Mouse (Mus musculus) lung, embryonic 14.5 days (tissue): ENCODE data around the gene Sulf2. TPM values are rescaled to one million over a fixed set of nuclear protein-coding genes. Genes with fewer than 3 reads are reported as not detected.

Experiments used
- ATAC-seq: fragments of 200-750 bp; cut with Nextera tagmentation; 2 replicates; pipeline ENCODE4 v1.8.0; 2017; ENCODE audit warnings: mild to moderate bottlenecking, moderate TSS enrichment, moderate library complexity; ENCODE audit not compliant: insufficient read depth
- DNase-seq: peaks from one replicate; pipeline ENCODE4 v3.0.0-alpha.2; 2015
- H3K27ac ChIP-seq: fragments of 300-500 bp; sonication (generic); 2 replicates; pipeline ENCODE4 v1.5.1; 2014; ENCODE audit warnings: low read depth, mild to moderate bottlenecking, moderate library complexity
- H3K27me3 ChIP-seq: fragments of 300-500 bp; sonication (generic); 2 replicates; pipeline ENCODE4 v1.6.1; 2014; ENCODE audit warnings: low read length, control low read depth; ENCODE audit not compliant: insufficient read depth
- H3K36me3 ChIP-seq: fragments of 300-500 bp; sonication (generic); 2 replicates; pipeline ENCODE4 v1.6.1; 2014; ENCODE audit warnings: control low read depth; ENCODE audit not compliant: insufficient read depth
- H3K4me1 ChIP-seq: fragments of 300-500 bp; sonication (generic); 2 replicates; pipeline ENCODE4 v1.6.1; 2014; ENCODE audit warnings: antibody characterized with exemption, control low read depth; ENCODE audit not compliant: insufficient read depth
- H3K4me2 ChIP-seq: fragments of 300-500 bp; sonication (generic); 2 replicates; pipeline ENCODE4 v1.6.1; 2014; ENCODE audit warnings: mild to moderate bottlenecking
- H3K4me3 ChIP-seq: fragments of 300-500 bp; sonication (generic); 2 replicates; pipeline ENCODE4 v1.5.1; 2014; ENCODE audit warnings: low read depth, low read length
- H3K9ac ChIP-seq: fragments of 300-500 bp; sonication (generic); 2 replicates; pipeline ENCODE4 v1.6.1; 2014
- H3K9me3 ChIP-seq: fragments of 300-500 bp; sonication (generic); 2 replicates; pipeline ENCODE4 v1.6.1; 2016; ENCODE audit warnings: low read depth, low read length, control low read depth
- CTCF ChIP-seq: IDR thresholded peaks from 2 replicates; pipeline ENCODE4 v1.5.1; 2016; ENCODE audit warnings: antibody characterized with exemption, low read depth
- WGBS: fragments of 180-500 bp; shearing (Covaris S2); extraction: QIAGEN DNeasy Blood & Tissue Kit; methylation state at CpG from one replicate; pipeline ENCODE4 v1.1.7; 2014; 5-methylcytosine and 5-hydroxymethylcytosine counted together
- polyA plus RNA-seq: library from polyadenylated mRNA; unstranded; fragments of >200 nt; fragmentation: Nextera tagmentation; extraction: Ambion mirVana; gene quantifications from 2 replicates; pipeline ENCODE4 v1.2.1, GENCODE M21; 2014

The Sulf2 gene
- polyA plus RNA-seq, 1 experiment from 2014 or later: 57.6 TPM

- ATAC-seq (no peak), DNase-seq (peak; percentile 55)
- Histone ChIP-seq H3K4me2 (no peak overlapping the region), H3K27me3 (no peaks in the 10 kb centered on the region), H3K9ac (no peak overlapping the region), H3K4me1 (no peaks in the 10 kb centered on the region), H3K36me3 (peaks cover 76% of the 10 kb centered on the region), H3K9me3 (no peaks in the 10 kb centered on the region), H3K27ac (no peak overlapping the region), H3K4me3 (no peak overlapping the region)
- peak; percentile 42; the same call in 1 of the 2 replicates for TF ChIP-seq CTCF
- WGBS: 80% methylated on average over 7 of the region's 7 CpGs
These were observed 95.6 kb downstream of the Sulf2 start for GRCm38 (mm10) chr2:166059684-166060423.

GRCm38 (mm10) chr2:166054002-166054539, 101.4 kb downstream of the Sulf2 start:
- H3K9ac ChIP-seq: no peak overlapping the region
- ATAC-seq (no peak), DNase-seq (no peak)
- peaks cover 78% of the 10 kb centered on the region for H3K36me3 ChIP-seq
- H3K4me3 ChIP-seq: no peak overlapping the region
- no peak overlapping the region for H3K4me2 ChIP-seq
- 86% methylated on average over 14 of the region's 14 CpGs for WGBS
- no peaks in the 10 kb centered on the region for H3K9me3 ChIP-seq
- no peak for TF ChIP-seq CTCF
- no peak overlapping the region for H3K27ac ChIP-seq
- H3K27me3 ChIP-seq: no peaks in the 10 kb centered on the region
- H3K4me1 ChIP-seq: no peaks in the 10 kb centered on the region

DNA sequence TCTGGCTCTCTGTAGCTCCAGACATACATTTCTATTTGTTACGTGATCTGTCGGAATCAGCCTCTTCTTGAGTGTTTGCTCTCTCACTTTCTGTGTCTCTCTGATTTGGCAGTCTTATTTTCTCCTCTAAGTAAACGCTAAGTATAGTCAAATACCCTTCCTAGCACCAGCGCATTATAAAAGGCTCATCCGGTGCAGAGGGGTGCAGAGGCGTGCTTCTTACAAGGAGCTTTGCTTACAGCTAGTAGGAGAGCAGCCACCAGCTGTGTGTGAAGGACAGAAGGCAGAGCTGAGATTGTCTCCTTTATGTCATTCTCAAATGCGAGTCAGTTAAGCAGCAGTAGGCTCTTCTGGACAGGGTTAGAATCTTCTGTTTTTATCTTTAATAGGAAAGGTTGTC, 103.5 kb downstream of the Sulf2 start:
- Histone ChIP-seq H3K9ac (no peak overlapping the region), H3K36me3 (peaks cover 83% of the 10 kb centered on the region), H3K27me3 (no peaks in the 10 kb centered on the region), H3K4me1 (no peaks in the 10 kb centered on the region), H3K9me3 (no peaks in the 10 kb centered on the region), H3K4me2 (no peak overlapping the region), H3K27ac (no peak overlapping the region), H3K4me3 (no peak overlapping the region)
- TF ChIP-seq CTCF: no peak
- no peak for DNase-seq
- 83% methylated on average over 7 of the region's 7 CpGs for WGBS
- ATAC-seq: no peak

GRCm38 (mm10) chr2:166051421-166051820, 104.0 kb downstream of the Sulf2 start:
- no peak for TF ChIP-seq CTCF
- H3K4me3 ChIP-seq: no peak overlapping the region
- H3K27ac ChIP-seq: no peak overlapping the region
- H3K4me2 ChIP-seq: no peak overlapping the region
- peaks cover 78% of the 10 kb centered on the region for H3K36me3 ChIP-seq
- no peaks in the 10 kb centered on the region for H3K4me1 ChIP-seq
- WGBS: 85% methylated on average over 17 of the region's 17 CpGs
- no peak for DNase-seq
- no peaks in the 10 kb centered on the region for H3K27me3 ChIP-seq
- H3K9ac ChIP-seq: no peak overlapping the region
- no peak for ATAC-seq
- no peaks in the 10 kb centered on the region for H3K9me3 ChIP-seq

GRCm38 (mm10) chr2:166048852-166049251, 106.6 kb downstream of the Sulf2 start:
- ATAC-seq (no peak), DNase-seq (no peak)
- Histone ChIP-seq H3K9ac (no peak overlapping the region), H3K9me3 (no peaks in the 10 kb centered on the region), H3K36me3 (peaks cover 55% of the 10 kb centered on the region), H3K4me2 (no peak overlapping the region), H3K4me1 (peaks cover 6% of the 10 kb centered on the region; the same call in 1 of the 2 replicates), H3K27me3 (no peaks in the 10 kb centered on the region), H3K4me3 (no peak overlapping the region), H3K27ac (no peak overlapping the region)
- no peak for TF ChIP-seq CTCF
- 74% methylated on average over 7 of the region's 7 CpGs for WGBS

GRCm38 (mm10) chr2:166047931-166048330, 107.5 kb downstream of the Sulf2 start:
- Histone ChIP-seq H3K9me3 (no peaks in the 10 kb centered on the region), H3K27ac (no peak overlapping the region), H3K4me1 (peaks cover 6% of the 10 kb centered on the region; the same call in 1 of the 2 replicates), H3K4me2 (no peak overlapping the region), H3K27me3 (no peaks in the 10 kb centered on the region), H3K9ac (no peak overlapping the region), H3K36me3 (peaks cover 47% of the 10 kb centered on the region), H3K4me3 (no peak overlapping the region)
- no peak for DNase-seq
- WGBS: 93% methylated on average over 4 of the region's 4 CpGs
- ATAC-seq: no peak
- TF ChIP-seq CTCF: no peak
